Mouse (Mus musculus): ENCODE results near the gene Gm45140.
"Not testable (repeated sequence)": the region's sequence is repeated elsewhere in the genome, so short reads cannot be mapped to it uniquely, and the experiment has no call there.

DNA sequence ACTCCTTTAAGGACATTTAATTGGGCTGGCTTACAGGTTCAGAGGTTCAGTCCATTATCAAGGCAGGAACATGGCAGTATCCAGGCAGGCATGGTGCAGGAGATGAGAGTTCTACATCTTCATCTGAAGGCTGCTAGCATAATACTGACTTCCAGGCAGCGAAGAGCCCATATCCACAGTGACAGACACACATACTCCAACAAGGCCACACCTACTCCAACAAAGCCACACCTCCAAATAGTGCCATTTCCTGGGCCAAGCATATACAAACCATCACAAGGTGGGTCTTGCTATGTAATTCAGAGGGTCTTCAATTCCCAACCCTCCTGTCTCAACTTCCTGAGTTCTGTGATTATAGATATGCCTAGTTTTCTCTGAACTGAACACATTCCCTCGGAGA lies 71.3 kb downstream of the Gm45140 start:
- not testable (repeated sequence) for TF ChIP-seq MAX (IDR thresholded peaks at IDR 0.05; ENCODE audit: low read length); TBP (IDR thresholded peaks at IDR 0.05; ENCODE audit: low read depth, low read length); HCFC1 (IDR thresholded peaks at IDR 0.05; ENCODE audit: low read depth, low read length); POLR2A (IDR thresholded peaks at IDR 0.05; ENCODE audit: control insufficient read depth in 1 of 2, insufficient read depth in 1 of 2, low read depth in 1 of 2, low read length in 2 of 2, poor library complexity in 1 of 2)
